Mouse (Mus musculus): ENCODE results near the gene Kdm2a. TPM values are rescaled to one million over a fixed set of nuclear protein-coding genes. Genes with fewer than 3 reads are reported as not detected.
A peak's percentile ranks its signal among the peaks of the same experiment; 100 is the strongest.

Kdm2a gene
- 1.3 and 2.7 TPM in 2 replicates for polyA plus RNA-seq (2012)

DNA sequence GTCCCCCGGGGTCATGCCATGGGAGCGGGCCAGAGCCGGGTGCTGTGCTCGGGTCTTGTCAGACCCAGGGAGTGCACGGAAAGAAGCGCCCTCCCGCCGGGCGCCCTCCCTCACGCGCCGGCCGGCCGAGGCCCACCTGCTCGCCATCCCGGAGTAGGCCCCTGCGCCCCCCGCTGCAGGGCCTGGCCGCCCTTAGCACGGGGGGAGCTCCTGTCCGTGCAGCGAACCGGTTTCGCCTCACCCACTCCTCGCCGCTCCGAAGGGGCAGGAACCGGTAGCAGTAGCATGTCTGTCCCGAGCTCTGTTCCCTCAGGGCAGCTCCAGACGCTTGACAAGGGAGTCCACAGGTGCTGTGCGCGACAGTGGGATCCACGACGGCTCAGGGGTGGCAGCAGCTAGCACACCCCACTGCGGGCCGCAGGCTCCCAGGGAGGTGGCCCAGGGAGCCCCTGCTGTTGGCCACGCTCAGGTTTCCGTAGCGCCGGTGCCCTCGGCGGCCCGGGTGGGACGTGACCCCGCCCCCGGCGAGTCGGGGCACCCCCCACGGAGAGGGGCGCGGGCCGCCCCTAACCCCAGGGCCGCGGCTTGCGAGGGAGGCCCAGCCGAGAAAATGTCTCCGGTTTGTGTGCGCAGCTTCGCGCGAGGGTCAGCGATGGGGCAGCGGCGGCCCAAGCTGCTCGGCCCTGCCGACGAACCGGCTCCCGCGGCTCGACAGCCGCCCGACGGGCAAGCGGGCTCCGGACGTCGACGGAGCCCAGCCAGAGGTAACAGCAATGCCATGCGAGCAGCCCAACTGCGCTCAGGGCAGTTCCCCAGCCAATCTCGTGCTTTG is at the start of gene Kdm2a:
Gene Kdm2a (minus strand): TSS at position 488 of the 832 bp plus-strand sequence.
- TF ChIP-seq GATA1 (IDR thresholded peaks at IDR 0.05; ENCODE audit: low read length), result no peak
- no peak for TF ChIP-seq TAL1 (IDR thresholded peaks at IDR 0.05; ENCODE audit: low read length)
- peak within 1 kb of the TSS; percentile 100 for H3K4me3 ChIP-seq (replicated peaks)
- peaks cover 30% of the 10 kb centered on the region for H3K27me3 ChIP-seq (ENCODE audit: control insufficient read depth)
- H3K36me3 ChIP-seq (ENCODE audit: control insufficient read depth), result peaks cover 17% of the 10 kb centered on the region
- H3K4me1 ChIP-seq (ENCODE audit: control insufficient read depth), result peaks cover 28% of the 10 kb centered on the region
- H3K9me3 ChIP-seq (ENCODE audit: control insufficient read depth, low read length), result peaks cover 3% of the 10 kb centered on the region; the same call in 1 of the 2 replicates

DNA sequence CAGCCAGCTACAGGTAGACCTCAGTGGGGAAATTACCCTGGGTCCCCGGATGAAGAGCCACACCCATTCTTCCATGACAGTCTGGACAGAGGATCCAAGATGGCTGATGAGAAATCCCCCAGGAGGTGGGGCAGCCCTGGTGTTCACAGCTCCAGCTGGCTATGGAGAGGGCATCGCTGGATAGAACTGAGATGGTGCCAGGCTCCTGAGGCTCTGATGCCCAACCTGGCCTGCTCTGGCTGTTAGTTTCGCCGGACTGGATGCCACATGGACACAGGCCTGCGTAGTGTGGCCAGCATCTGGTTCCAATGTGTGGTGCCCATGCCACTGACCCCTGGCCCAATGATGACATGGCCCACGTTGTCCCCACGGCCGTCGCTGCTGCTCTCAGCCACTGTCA is 49.4 kb upstream of the Kdm2a start:
- Histone ChIP-seq H3K4me1 (ENCODE audit: control insufficient read depth) (no peaks in the 10 kb centered on the region), H3K27me3 (ENCODE audit: control insufficient read depth) (peaks cover 3% of the 10 kb centered on the region), H3K36me3 (ENCODE audit: control insufficient read depth) (no peaks in the 10 kb centered on the region; the same call in 1 of the 2 replicates), H3K4me3 (replicated peaks) (no peak overlapping the region), H3K9me3 (ENCODE audit: control insufficient read depth, low read length) (no peaks in the 10 kb centered on the region)
- TF ChIP-seq TAL1 (IDR thresholded peaks at IDR 0.05; ENCODE audit: low read length) (no peak), GATA1 (IDR thresholded peaks at IDR 0.05; ENCODE audit: low read length) (no peak)

DNA sequence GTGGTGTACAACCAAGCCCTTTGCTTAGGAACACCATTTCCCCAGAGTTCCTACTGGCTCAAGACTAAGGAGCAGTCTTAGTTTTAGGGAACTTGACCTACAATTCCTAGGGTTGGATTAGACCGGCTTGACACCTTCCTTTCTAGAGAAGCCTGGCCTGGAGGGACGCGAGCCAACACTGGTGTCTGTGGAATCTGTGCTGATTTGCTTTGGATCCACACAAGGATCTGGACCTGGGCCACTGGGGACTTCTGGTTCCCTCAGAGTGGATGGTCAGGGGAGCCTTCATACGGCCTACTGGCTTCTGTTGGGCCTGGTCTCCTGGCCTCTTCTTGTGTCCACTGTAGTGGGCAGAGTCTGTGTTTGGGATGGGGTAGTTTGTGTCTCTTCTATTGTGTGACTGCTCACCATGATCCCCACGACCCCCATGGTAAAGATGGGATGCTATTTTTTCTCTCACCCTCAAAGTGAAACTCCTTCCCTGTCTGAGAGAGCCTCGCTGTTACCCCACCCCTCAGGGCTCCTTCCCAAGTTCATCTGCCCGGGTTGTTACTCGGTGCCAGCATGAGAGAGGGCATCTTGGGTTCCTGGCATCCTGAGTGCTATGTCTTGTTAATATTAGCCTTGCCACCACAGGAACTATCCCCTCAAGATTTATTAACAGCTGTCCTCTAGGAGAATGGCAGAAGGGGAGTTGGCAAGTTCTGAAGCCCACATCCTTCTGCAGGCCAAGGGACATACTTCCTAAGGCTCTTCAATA is 48.8 kb upstream of the Kdm2a start:
- no peaks in the 10 kb centered on the region; the same call in 1 of the 2 replicates for H3K36me3 ChIP-seq (ENCODE audit: control insufficient read depth)
- H3K4me1 ChIP-seq (ENCODE audit: control insufficient read depth), result peaks cover 1% of the 10 kb centered on the region
- no peaks in the 10 kb centered on the region for H3K9me3 ChIP-seq (ENCODE audit: control insufficient read depth, low read length)
- H3K27me3 ChIP-seq (ENCODE audit: control insufficient read depth), result peaks cover 3% of the 10 kb centered on the region
- TF ChIP-seq TAL1 (IDR thresholded peaks at IDR 0.05; ENCODE audit: low read length) (no peak), GATA1 (IDR thresholded peaks at IDR 0.05; ENCODE audit: low read length) (no peak)
- no peak overlapping the region for H3K4me3 ChIP-seq (replicated peaks)

DNA sequence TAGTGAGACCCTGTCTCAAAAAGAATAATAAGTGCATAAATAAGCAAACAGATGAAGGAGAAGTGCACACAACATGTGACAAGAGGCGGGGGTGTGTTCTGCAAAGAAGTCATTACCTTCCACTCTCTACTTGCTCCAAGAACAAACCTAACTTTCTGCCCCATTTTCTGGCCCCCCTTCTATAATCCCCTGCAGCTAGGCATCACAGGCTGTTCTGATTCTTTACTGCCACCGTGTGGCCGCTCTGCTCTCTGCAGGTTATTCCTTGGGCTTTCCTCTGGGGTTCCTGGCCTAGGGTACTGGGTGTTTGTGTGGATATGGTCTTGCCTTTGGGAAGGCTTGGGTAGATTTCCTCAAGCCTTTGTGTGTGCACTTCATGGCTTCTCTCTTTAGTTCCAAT is 44.3 kb upstream of the Kdm2a start:
- no peak for TF ChIP-seq TAL1 (IDR thresholded peaks at IDR 0.05; ENCODE audit: low read length)
- TF ChIP-seq GATA1 (IDR thresholded peaks at IDR 0.05; ENCODE audit: low read length), result no peak
- H3K4me1 ChIP-seq (ENCODE audit: control insufficient read depth), result peaks cover 5% of the 10 kb centered on the region
- H3K27me3 ChIP-seq (ENCODE audit: control insufficient read depth), result peaks cover 41% of the 10 kb centered on the region
- no peaks in the 10 kb centered on the region; the same call in 1 of the 2 replicates for H3K36me3 ChIP-seq (ENCODE audit: control insufficient read depth)
- H3K9me3 ChIP-seq (ENCODE audit: control insufficient read depth, low read length), result no peaks in the 10 kb centered on the region
- no peak overlapping the region for H3K4me3 ChIP-seq (replicated peaks)

DNA sequence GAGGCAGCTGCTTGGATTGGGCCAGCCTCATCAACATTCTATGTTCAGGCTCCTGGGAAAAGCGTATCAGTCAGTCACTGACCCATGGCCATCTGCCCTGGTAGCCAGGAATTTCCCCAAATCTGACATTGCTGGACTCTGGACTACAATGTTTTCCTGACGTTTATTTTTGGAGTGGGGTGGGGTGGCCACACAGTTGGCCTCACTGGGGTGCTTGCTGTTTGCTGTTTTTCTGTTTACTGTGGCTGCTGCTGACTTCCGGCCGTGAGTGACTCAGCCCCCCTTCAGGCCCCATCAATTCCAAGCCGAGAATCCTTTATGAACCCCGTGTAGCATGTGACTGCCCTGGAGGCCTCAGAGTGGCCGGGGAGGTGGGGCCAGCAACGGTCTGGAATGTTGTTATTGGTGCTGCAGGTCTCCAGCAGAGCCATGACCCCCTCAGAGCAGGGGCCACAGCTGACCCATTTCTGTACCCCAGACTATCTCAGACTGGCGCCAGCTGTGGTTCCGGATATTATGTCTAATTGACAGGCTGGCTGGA is 43.6 kb upstream of the Kdm2a start:
- Histone ChIP-seq H3K4me1 (ENCODE audit: control insufficient read depth) (peaks cover 5% of the 10 kb centered on the region), H3K27me3 (ENCODE audit: control insufficient read depth) (peaks cover 44% of the 10 kb centered on the region), H3K36me3 (ENCODE audit: control insufficient read depth) (no peaks in the 10 kb centered on the region; the same call in 1 of the 2 replicates), H3K4me3 (replicated peaks) (no peak overlapping the region), H3K9me3 (ENCODE audit: control insufficient read depth, low read length) (no peaks in the 10 kb centered on the region)
- no peak for TF ChIP-seq TAL1 (IDR thresholded peaks at IDR 0.05; ENCODE audit: low read length)

DNA sequence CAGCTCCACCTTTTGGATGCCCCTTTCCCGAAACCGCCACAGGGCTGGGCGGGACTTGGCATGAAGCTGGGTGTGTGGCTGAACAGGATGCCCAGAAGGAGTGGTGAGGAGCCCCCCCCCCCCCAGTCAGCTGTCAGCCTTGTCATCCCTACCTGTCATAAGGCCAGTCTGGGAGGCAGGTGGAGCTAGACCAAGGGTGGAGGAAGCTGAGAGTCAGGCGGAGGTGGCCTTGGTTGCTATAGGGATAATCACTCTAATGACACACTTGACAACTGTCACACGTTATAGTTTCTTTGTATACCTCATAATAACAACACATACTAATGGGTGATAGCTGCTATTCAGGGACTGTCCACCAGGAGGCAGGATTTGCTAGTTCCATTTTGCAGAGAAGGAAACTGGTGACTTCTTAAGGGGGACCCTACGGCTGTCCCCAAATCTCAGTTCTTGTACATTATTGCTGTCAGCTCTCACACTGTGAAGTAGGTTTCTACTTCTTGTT is 43.1 kb upstream of the Kdm2a start:
- H3K27me3 ChIP-seq (ENCODE audit: control insufficient read depth), result peaks cover 49% of the 10 kb centered on the region
- no peak for TF ChIP-seq GATA1 (IDR thresholded peaks at IDR 0.05; ENCODE audit: low read length)
- no peak for TF ChIP-seq TAL1 (IDR thresholded peaks at IDR 0.05; ENCODE audit: low read length)
- no peak overlapping the region for H3K4me3 ChIP-seq (replicated peaks)
- H3K4me1 ChIP-seq (ENCODE audit: control insufficient read depth), result peaks cover 6% of the 10 kb centered on the region
- H3K9me3 ChIP-seq (ENCODE audit: control insufficient read depth, low read length), result no peaks in the 10 kb centered on the region
- no peaks in the 10 kb centered on the region; the same call in 1 of the 2 replicates for H3K36me3 ChIP-seq (ENCODE audit: control insufficient read depth)

DNA sequence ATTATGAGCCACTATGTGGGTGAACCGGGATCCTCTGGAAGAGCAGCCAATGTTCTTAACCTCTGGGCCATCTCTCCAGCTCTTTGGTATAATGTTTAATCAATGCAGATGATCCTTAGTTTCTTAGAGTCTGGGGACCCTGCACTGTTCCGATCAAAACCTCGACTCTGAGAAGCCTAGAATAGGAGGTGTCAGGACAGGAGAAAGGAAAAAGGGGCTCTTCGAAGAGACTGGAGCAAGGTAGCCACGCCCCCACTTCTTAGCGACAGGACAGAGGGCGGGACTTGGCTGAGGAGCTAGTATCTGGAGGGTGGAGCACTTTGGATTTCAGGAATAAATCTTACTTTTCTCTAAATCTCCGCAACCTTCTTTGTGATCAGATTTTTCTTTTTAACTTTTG is 42.1 kb upstream of the Kdm2a start:
- Histone ChIP-seq H3K36me3 (ENCODE audit: control insufficient read depth) (no peaks in the 10 kb centered on the region; the same call in 1 of the 2 replicates), H3K27me3 (ENCODE audit: control insufficient read depth) (peaks cover 52% of the 10 kb centered on the region), H3K4me3 (replicated peaks) (no peak overlapping the region), H3K9me3 (ENCODE audit: control insufficient read depth, low read length) (no peaks in the 10 kb centered on the region), H3K4me1 (ENCODE audit: control insufficient read depth) (peaks cover 7% of the 10 kb centered on the region)
- TF ChIP-seq TAL1 (IDR thresholded peaks at IDR 0.05; ENCODE audit: low read length), result no peak
- no peak for TF ChIP-seq GATA1 (IDR thresholded peaks at IDR 0.05; ENCODE audit: low read length)

DNA sequence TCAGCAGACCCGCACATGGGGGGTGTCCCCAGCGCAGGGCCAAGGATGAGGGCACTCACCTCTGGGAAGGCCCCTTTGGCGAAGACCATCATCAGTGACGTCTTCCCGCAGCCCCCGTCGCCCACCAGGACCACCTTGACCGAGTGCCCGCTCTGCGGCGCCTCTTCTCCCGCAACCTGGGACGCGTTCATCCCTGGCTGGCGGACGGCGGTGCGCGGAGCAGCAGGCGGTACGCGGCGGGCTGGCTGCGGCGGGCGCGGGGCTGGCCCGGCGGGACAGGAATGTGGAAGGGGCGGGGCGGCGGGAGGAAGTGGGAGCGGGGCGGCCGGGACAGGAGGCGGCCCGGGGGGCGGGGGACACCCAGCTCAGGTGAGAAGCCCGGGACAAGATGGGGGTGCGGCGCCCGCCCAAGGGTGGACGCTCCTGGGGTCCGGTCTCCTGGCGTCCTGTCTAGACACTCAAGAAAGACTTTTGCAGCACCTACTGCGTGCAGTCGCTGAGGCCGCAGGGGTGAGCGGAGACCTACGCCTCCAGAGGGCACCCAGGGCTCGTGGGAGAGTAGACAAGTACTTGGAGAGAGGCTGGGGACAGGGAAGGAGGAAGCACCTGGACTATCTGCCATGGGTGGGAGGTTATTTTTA is 41.2 kb upstream of the Kdm2a start, which contains the start of gene Rhod:
Gene Rhod (minus strand): TSS at position 272 of the 641 bp plus-strand sequence.
- H3K9me3 ChIP-seq (ENCODE audit: control insufficient read depth, low read length), result no peaks in the 10 kb centered on the region
- H3K36me3 ChIP-seq (ENCODE audit: control insufficient read depth), result no peaks in the 10 kb centered on the region; the same call in 1 of the 2 replicates
- peak within 1 kb of the TSS; percentile 54 for H3K4me3 ChIP-seq (replicated peaks)
- peaks cover 7% of the 10 kb centered on the region for H3K4me1 ChIP-seq (ENCODE audit: control insufficient read depth)
- TF ChIP-seq TAL1 (IDR thresholded peaks at IDR 0.05; ENCODE audit: low read length), result no peak
- no peak for TF ChIP-seq GATA1 (IDR thresholded peaks at IDR 0.05; ENCODE audit: low read length)
- H3K27me3 ChIP-seq (ENCODE audit: control insufficient read depth), result peaks cover 52% of the 10 kb centered on the region
